Mouse (Mus musculus) adipocyte (in vitro differentiated cells): Measurements from ENCODE around the gene Tbk1.

Experiments
- DNase-seq: peaks from one replicate; pipeline ENCODE4 v3.0.0-alpha.2; 2016; ENCODE audit warnings: low spot score

The Tbk1 gene

GRCm38 (mm10) chr10:121587371-121587840 is 819 bp upstream of the Tbk1 start:
- no peak for DNase-seq

GRCm38 (mm10) chr10:121585791-121586642 is 570 bp downstream of the Tbk1 start:
- peak; percentile 58 for DNase-seq

- peak; percentile 20 for DNase-seq
Observed at GRCm38 (mm10) chr10:121585056-121585790, 1.4 kb downstream of the Tbk1 start.

- no peak for DNase-seq
Observed at GRCm38 (mm10) chr10:121584033-121584432, 2.6 kb downstream of the Tbk1 start.

DNA sequence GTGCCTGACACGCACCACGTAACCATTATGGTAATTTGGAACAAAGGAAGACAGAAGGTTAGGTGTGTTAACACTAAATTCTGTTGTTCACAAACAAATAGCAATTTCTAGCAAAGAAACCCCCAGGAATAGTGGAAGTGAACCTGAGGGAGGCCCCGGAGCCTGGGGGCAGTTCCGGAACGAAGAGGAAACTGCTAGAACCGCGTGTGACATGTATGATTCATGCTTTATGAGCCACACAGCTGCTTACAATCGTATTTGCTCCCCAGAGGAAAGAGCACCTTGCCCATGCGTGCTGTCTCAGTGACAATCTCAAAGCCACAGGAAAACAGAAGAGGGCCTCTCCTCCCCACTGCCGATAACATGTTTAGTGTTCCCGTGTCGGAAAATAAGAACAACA is 3.6 kb downstream of the Tbk1 start:
- no peak for DNase-seq

- no peak for DNase-seq
Observed at GRCm38 (mm10) chr10:121582287-121582686, 4.3 kb downstream of the Tbk1 start.

DNA sequence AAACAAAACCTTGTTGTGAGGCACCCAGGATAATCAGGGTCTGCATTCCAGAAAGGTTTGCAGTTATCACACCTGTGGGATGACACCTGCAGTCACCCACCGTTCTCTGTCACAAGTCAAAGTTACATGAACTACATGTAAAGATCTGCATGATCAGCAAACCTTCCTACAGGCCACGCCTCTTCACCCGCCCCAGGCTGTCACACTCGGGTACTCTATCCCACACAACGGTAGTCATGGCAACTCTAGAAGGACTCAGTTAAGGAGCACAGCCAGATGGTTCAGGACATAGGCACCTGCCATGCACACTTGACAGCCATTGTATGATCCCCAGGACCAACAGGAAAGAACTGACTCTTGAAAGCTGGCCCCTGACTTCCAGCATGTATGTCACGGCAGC is 5.2 kb downstream of the Tbk1 start:
- no peak for DNase-seq

DNA sequence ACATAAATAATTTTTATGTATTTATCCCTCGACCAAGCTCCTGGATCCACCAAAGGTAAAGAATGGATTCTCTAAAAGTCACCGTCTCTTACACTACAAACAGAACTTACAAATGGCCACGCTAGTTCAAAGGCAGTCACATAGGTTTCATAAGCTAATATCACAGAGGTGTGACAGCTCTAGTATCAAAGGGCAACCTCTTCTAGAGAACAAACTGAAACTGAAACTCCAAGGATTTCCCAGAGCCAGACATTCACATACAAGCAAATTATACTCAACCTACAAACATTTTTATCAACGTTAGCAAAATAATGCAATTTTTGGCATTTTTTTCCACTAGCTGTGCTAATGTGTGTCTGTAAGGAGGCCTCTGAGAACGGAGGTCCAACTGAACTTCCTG is 6.2 kb downstream of the Tbk1 start:
- DNase-seq: no peak

DNA sequence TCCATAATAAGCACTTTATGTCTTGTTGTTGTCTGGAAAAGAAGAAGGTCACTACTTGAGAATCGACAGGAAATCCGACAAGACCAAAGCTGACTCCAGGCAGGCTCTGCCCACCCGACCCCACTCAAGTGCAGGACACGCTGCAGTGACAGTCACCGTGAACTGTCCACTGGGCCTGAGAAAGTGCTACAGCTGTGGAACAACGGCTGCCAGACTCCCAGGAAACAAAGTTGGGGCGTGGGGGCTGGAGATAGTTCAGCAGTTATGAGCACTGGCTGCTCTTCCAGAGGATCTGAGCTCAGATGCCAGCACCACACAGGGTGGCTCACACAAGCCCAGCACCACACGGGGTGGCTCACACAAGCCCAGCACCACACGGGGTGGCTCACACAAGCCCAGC is 10.2 kb downstream of the Tbk1 start:
- DNase-seq: no peak

DNA sequence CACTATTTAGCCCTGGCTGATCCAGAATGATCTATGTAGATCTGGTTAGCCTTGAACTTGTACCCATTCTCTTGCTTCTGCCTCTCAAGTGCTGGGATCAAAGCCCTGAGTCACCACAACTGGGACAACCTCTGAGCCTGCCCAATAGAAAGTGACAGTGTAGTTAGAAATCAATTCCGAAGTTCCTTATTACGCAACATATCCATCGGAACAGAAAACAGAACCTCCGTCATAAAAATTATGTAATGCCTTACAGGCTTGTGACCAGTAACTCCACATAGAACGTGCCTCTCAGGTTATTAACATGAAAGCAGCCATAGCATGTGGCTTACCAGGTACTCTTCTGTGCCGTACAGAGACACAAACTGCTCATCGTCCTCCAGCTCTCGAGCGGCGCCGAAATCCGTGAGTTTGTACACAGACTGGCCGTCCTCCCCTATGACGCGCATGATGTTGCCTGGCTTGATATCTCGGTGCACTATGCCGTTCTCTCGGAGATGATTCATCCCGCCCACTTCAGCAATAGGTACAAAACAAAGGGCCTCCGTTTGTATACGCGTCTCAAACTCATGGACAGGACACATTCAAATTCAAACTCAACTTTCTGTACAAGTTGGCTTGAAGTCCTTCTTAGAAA is 15.0 kb downstream of the Tbk1 start:
- peak; percentile 20 for DNase-seq

DNA sequence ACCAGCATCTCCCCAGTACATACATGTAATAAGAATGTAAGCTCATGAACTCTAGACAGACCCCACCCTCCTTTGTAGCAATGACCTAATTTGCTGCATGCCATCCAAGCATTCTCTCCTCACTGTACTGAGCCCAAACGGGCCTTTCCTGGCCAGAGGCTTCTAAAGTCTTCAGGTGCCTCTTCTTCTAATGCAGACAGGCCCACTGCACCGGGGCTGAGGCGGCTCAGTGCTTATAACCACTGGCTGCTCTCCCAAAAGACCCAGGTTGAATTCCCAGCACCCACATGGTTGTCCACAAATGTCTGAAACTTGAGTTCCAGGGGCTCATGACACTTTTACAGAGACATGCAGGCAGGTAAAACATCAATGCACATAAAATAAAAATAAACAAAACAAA is 15.6 kb downstream of the Tbk1 start:
- DNase-seq: no peak

GRCm38 (mm10) chr10:121569796-121570195 is 16.8 kb downstream of the Tbk1 start:
- no peak for DNase-seq

- no peak for DNase-seq
Observed at GRCm38 (mm10) chr10:121569001-121569589, 17.5 kb downstream of the Tbk1 start.

DNA sequence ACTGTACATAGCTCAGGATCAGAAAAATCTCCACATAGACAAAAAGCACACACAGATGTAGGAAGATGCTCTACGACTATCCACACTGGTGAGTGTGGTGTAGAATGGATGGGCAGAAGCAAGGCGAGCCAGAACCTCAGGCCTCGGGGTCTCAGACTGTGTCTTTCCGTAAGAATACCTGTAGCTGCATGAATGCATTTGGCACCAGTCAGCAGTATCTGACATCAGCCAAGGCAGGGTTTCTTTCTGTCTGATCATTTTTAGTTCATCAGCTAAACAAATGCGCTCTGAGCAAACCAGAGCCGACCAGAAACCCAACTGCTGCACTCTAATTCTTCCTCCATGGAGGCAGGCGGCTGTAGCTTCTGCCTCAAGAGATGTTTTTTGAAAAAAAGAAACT is 18.1 kb downstream of the Tbk1 start:
- DNase-seq: no peak

DNA sequence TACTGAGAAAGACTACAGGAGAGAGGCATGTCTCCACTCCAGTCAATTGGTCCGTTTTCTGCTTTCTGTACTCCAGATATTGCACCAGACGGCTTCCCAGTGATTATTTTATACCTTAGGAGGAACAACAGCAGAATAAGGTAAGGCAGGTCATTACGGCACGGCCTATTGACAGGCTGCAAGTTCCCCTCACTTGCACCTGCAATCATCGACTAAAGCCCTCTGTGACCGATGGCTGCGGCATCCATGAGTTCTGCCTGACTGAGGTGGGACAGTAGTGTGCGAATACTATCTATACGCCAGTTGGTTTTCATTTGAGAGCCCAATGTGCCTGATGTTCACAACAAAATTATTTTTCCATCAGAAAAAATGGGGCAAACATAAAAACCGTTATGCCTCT is 18.6 kb downstream of the Tbk1 start:
- DNase-seq: no peak

DNA sequence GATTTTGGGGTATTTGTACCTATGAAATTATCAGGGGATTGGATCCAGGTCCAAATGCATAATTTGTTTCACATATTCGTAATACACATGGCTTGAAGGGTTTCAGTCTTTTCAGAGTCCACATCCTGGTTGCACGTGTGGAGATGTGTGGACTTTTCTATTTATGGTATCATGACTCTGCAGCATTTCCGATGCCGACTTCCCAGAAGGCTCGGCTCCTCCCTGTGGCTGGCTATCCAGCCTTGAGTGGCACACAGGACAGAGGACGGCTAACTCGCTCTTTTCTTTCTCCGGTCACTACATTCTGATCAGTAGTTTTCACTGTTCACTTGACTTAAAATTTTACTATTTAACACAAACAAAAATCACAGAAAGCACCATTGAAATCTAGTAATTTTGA is 22.1 kb downstream of the Tbk1 start:
- no peak for DNase-seq

- DNase-seq: no peak
Observed at GRCm38 (mm10) chr10:121558231-121558630, 28.4 kb downstream of the Tbk1 start.

DNA sequence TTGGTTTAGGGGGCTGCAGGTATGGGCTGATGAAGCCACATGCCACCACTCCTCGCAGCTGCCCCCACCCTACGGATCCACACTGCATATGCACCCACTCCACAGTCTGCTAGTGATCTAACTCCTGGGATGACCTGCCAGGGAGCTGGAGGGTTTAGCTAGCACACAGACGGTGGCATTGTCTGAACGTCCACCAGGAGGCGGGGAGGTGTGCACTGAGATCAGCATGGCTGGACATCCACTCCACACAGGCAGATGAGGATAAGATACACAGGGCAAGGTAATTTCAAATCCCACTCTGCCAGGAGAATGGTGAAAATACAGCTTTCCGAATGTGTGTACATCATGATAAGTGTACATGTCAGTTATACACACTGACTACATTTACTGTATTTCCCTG is 30.3 kb downstream of the Tbk1 start:
- DNase-seq: no peak

DNA sequence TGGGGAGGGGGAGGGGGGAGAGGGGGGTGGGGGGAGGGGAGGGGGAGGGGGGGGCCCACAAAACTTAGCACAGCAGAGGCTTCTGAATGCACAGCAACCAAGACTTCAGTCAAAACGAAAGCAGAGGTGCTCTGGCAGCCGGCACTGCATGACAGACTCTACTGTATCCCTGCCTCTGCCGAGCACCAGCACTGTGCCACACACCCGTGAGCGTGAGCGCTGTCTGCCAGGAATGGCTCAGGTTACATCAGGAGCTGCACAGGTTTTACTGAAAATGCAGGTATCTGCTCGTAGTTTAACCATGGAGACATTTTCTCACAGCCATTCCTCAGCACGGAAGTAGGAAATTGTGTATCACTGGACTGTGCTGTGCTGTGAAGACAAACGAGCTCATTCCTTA is 36.3 kb downstream of the Tbk1 start:
- DNase-seq: no peak

DNA sequence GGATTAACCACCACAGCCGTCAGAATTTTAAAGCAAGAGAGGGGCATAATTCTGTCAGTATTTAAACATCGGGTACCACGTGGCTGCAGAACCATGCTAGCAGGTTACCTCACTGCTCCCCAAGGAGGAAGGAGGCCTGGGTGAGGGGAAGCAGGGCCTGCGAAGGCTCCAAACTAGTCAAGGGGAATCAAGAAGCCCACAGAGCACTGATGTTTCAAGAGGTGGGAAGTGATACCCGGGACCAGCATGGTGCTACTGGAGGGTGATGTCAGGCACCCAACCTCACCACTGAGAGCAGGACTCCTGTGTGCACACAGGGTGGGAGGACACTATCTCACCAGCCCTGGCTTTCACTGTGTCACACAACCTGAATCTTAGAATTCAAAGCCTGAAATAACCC is 36.9 kb downstream of the Tbk1 start:
- no peak for DNase-seq

DNA sequence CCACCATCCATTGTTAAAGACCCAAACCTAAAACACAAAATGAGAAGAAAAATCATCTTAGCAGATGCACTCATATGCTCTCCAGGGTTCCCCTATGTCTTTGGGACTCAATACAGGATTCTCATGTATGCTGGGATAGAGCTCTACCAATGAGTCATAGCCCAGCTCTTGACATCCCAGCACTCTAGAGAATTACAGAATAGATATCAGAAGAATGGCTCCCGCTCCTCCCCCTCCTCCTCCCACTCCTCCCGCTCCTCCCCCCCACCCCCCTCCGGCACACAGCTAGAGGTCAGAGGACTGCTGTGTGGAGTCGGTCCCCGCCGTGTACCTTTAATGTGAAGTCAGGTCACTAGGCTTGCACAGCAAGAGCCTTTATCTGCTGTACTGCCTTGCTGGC is 39.4 kb downstream of the Tbk1 start:
- DNase-seq: no peak

GRCm38 (mm10) chr10:121543577-121543976 is 43.0 kb downstream of the Tbk1 start:
- no peak for DNase-seq

- DNase-seq: no peak
Observed at GRCm38 (mm10) chr10:121542156-121542555, 44.4 kb downstream of the Tbk1 start.
